Mouse (Mus musculus) olfactory bulb, adult 2 months (tissue): ENCODE measurements around the gene Dlgap4.

ENCODE experiments used
- CTCF ChIP-seq: fragments of 200-500 bp; IDR thresholded peaks from 2 replicates; pipeline ENCODE4 v1.5.1; 2012; ENCODE audit warnings: low read depth, mild to moderate bottlenecking, low read length, moderate library complexity; ENCODE audit not compliant: insufficient read depth
- POLR2A ChIP-seq: fragments of 200-500 bp; IDR thresholded peaks from 2 replicates; pipeline ENCODE4 v1.6.1; 2012; ENCODE audit warnings: mild to moderate bottlenecking, low read depth, low read length, moderate library complexity; ENCODE audit not compliant: insufficient read depth

- no peak for TF ChIP-seq CTCF
- no peak for TF ChIP-seq POLR2A
Measured at GRCm38 (mm10) chr2:156788836-156789235, 175.3 kb downstream of the Dlgap4 start.
